Mouse (Mus musculus) adrenal gland (tissue): Measurements from ENCODE around the gene Fam185a.

ENCODE experiments used
- intact Hi-C: fragments of 180-260 bp; cut with DNase I; formaldehyde crosslinking; loops from one replicate; pipeline ENCODE4 v1.15.1; 2025

Gene Fam185a

GRCm38 (mm10) chr5:21491469-21491868, 66.7 kb downstream of the Fam185a start:
- intact Hi-C loops, result no loop called here

GRCm38 (mm10) chr5:21492213-21492612, 67.5 kb downstream of the Fam185a start:
- intact Hi-C loops, result no loop called here

GRCm38 (mm10) chr5:21493294-21493999, 68.7 kb downstream of the Fam185a start:
- intact Hi-C loops, result no loop called here

- intact Hi-C loops, result no loop called here
These were observed 70.0 kb downstream of the Fam185a start for GRCm38 (mm10) chr5:21494781-21495180.

GRCm38 (mm10) chr5:21496321-21496720, 71.6 kb downstream of the Fam185a start:
- intact Hi-C loops, result no loop called here

GRCm38 (mm10) chr5:21496881-21497280, 72.1 kb downstream of the Fam185a start:
- intact Hi-C loops, result no loop called here

- intact Hi-C loops, result no loop called here
These were observed 73.7 kb downstream of the Fam185a start for GRCm38 (mm10) chr5:21498490-21498889.

- intact Hi-C loops, result no loop called here
These were observed 74.2 kb downstream of the Fam185a start for GRCm38 (mm10) chr5:21498925-21499324.

- intact Hi-C loops, result no loop called here
These were observed 75.4 kb downstream of the Fam185a start for GRCm38 (mm10) chr5:21500133-21500532.

- intact Hi-C loops, result no loop called here
These were observed 76.2 kb downstream of the Fam185a start for GRCm38 (mm10) chr5:21500941-21501340.

GRCm38 (mm10) chr5:21502936-21503610, 78.3 kb downstream of the Fam185a start:
- intact Hi-C loops, result no loop called here

GRCm38 (mm10) chr5:21505159-21505558, 80.4 kb downstream of the Fam185a start:
- intact Hi-C loops, result no loop called here

- intact Hi-C loops, result no loop called here
These were observed 82.1 kb downstream of the Fam185a start for GRCm38 (mm10) chr5:21506887-21507286.

GRCm38 (mm10) chr5:21509801-21510200, 85.0 kb downstream of the Fam185a start:
- intact Hi-C loops, result no loop called here

GRCm38 (mm10) chr5:21513363-21513762, 88.6 kb downstream of the Fam185a start:
- intact Hi-C loops, result no loop called here

GRCm38 (mm10) chr5:21517562-21517961, 92.8 kb downstream of the Fam185a start:
- intact Hi-C loops, result no loop called here

GRCm38 (mm10) chr5:21518207-21518606, 93.4 kb downstream of the Fam185a start:
- intact Hi-C loops, result no loop called here

GRCm38 (mm10) chr5:21519166-21519565, 94.4 kb downstream of the Fam185a start:
- intact Hi-C loops, result no loop called here

- intact Hi-C loops, result no loop called here
These were observed 102.2 kb downstream of the Fam185a start for GRCm38 (mm10) chr5:21526835-21527485.

GRCm38 (mm10) chr5:21527488-21527911, 102.7 kb downstream of the Fam185a start:
- intact Hi-C loops, result no loop called here

GRCm38 (mm10) chr5:21528068-21528842, 103.5 kb downstream of the Fam185a start:
- intact Hi-C loops, result no loop called here
